Mouse (Mus musculus) forebrain, postnatal 0 days (tissue): Measurements from ENCODE around the gene Supt20. TPM values are rescaled to one million over a fixed set of nuclear protein-coding genes. Genes with fewer than 3 reads are reported as not detected.
"Not testable (repeated sequence)": the region's sequence is repeated elsewhere in the genome, so short reads cannot be mapped to it uniquely, and the experiment has no call there.

ENCODE experiments used
- ATAC-seq: fragments of 200-750 bp; cut with Nextera tagmentation; 2 replicates; pipeline ENCODE4 v1.8.0; 2017; ENCODE audit warnings: mild to moderate bottlenecking, moderate library complexity
- DNase-seq: peaks from one replicate; pipeline ENCODE4 v3.0.0-alpha.2; 2015
- H3K27ac ChIP-seq: fragments of 300-500 bp; sonication (generic); 2 replicates; pipeline ENCODE4 v1.5.1; 2014; ENCODE audit warnings: low read depth, mild to moderate bottlenecking, antibody characterized with exemption, low read length, moderate library complexity, mixed read lengths
- H3K27me3 ChIP-seq: fragments of 300-500 bp; sonication (generic); 2 replicates; pipeline ENCODE4 v1.6.1; 2014; ENCODE audit warnings: mild to moderate bottlenecking, low read length, mixed read lengths; ENCODE audit not compliant: insufficient read depth
- H3K36me3 ChIP-seq: fragments of 300-500 bp; sonication (generic); 2 replicates; pipeline ENCODE4 v1.6.1; 2014; ENCODE audit warnings: mild to moderate bottlenecking, moderate library complexity; ENCODE audit not compliant: insufficient read depth
- H3K4me1 ChIP-seq: fragments of 300-500 bp; sonication (generic); 2 replicates; pipeline ENCODE4 v1.6.1; 2014; ENCODE audit warnings: antibody characterized with exemption; ENCODE audit not compliant: insufficient read depth
- H3K4me2 ChIP-seq: fragments of 300-500 bp; sonication (generic); 2 replicates; pipeline ENCODE4 v1.6.1; 2014; ENCODE audit warnings: low read depth, mild to moderate bottlenecking, moderate library complexity
- H3K4me3 ChIP-seq: fragments of 300-500 bp; sonication (generic); 2 replicates; pipeline ENCODE4 v1.5.1; 2014; ENCODE audit warnings: low read depth, low read length, mixed read lengths
- H3K9ac ChIP-seq: fragments of 300-500 bp; sonication (generic); 2 replicates; pipeline ENCODE4 v1.6.1; 2014; ENCODE audit warnings: mild to moderate bottlenecking
- H3K9me3 ChIP-seq: fragments of 300-500 bp; sonication (generic); 2 replicates; pipeline ENCODE4 v1.6.1; 2016; ENCODE audit warnings: low read length
- CTCF ChIP-seq: sonication (generic); IDR thresholded peaks from 2 replicates; pipeline ENCODE4 v1.5.1; 2016; ENCODE audit warnings: antibody characterized with exemption, control low read depth, low read depth
- WGBS: fragments of 180-500 bp; shearing (Covaris S2); extraction: QIAGEN DNeasy Blood & Tissue Kit; methylation state at CpG from one replicate; pipeline ENCODE4 v1.1.7; 2014; 5-methylcytosine and 5-hydroxymethylcytosine counted together
- polyA plus RNA-seq: library from polyadenylated mRNA; unstranded; fragments of >200 nt; fragmentation: Nextera tagmentation; extraction: Ambion mirVana; gene quantifications from 2 replicates; pipeline ENCODE4 v1.2.1, GENCODE M21; 2015
- total RNA-seq: library from RNA; depleted of rRNA; stranded (reverse); fragments of >200 nt; gene quantifications from 2 replicates; pipeline ENCODE4 v1.2.3, GENCODE M21; 2014

Supt20 gene
- total and polyA plus RNA-seq, 2 experiments from 2014 or later: 50.7 to 53.1 TPM

- Histone ChIP-seq H3K4me2 (peak overlapping the region; percentile 100), H3K9ac (peak overlapping the region; percentile 54), H3K27me3 (no peaks in the 10 kb centered on the region), H3K4me1 (0 out of 2 replicates have a peak, but pooled peaks cover 2% of the 10 kb centered on the region), H3K4me3 (peak overlapping the region; percentile 45), H3K36me3 (peaks cover 12% of the 10 kb centered on the region), H3K9me3 (no peaks in the 10 kb centered on the region), H3K27ac (no peak overlapping the region)
- WGBS: 3% methylated on average over 11 of the region's 11 CpGs
- DNase-seq (peak; percentile 11), ATAC-seq (peak; percentile 34; the same call in 1 of the 2 replicates)
- TF ChIP-seq CTCF: no peak
Measured at GRCm38 (mm10) chr3:54756058-54756457, 63.5 kb downstream of the Supt20 start.

GRCm38 (mm10) chr3:54757446-54757845 is 64.8 kb downstream of the Supt20 start:
- H3K27me3 ChIP-seq: no peaks in the 10 kb centered on the region
- no peak for ATAC-seq
- no peak overlapping the region for H3K4me3 ChIP-seq
- H3K4me1 ChIP-seq: 0 out of 2 replicates have a peak, but pooled peaks cover 2% of the 10 kb centered on the region
- H3K36me3 ChIP-seq: no peaks in the 10 kb centered on the region
- H3K9me3 ChIP-seq: no peaks in the 10 kb centered on the region
- TF ChIP-seq CTCF: no peak
- WGBS: 84% methylated on average over 8 of the region's 8 CpGs
- H3K27ac ChIP-seq: no peak overlapping the region
- H3K4me2 ChIP-seq: no peak overlapping the region
- DNase-seq: no peak
- no peak overlapping the region for H3K9ac ChIP-seq

GRCm38 (mm10) chr3:54759211-54759610 is 66.6 kb downstream of the Supt20 start:
- Histone ChIP-seq H3K27me3 (no peaks in the 10 kb centered on the region), H3K9ac (no peak overlapping the region), H3K4me3 (no peak overlapping the region), H3K4me1 (0 out of 2 replicates have a peak, but pooled peaks cover 2% of the 10 kb centered on the region), H3K4me2 (no peak overlapping the region), H3K9me3 (no peaks in the 10 kb centered on the region), H3K27ac (no peak overlapping the region), H3K36me3 (no peaks in the 10 kb centered on the region)
- DNase-seq (no peak), ATAC-seq (no peak)
- 74% methylated on average over 9 of the region's 9 CpGs for WGBS
- TF ChIP-seq CTCF: no peak

- ATAC-seq (no peak), DNase-seq (no peak)
- no peak overlapping the region for H3K4me3 ChIP-seq
- 0 out of 2 replicates have a peak, but pooled peaks cover 2% of the 10 kb centered on the region for H3K4me1 ChIP-seq
- H3K4me2 ChIP-seq: no peak overlapping the region
- H3K27me3 ChIP-seq: no peaks in the 10 kb centered on the region
- TF ChIP-seq CTCF: no peak
- no peaks in the 10 kb centered on the region for H3K36me3 ChIP-seq
- H3K27ac ChIP-seq: no peak overlapping the region
- H3K9ac ChIP-seq: no peak overlapping the region
- H3K9me3 ChIP-seq: no peaks in the 10 kb centered on the region
- 76% methylated on average over 15 of the region's 15 CpGs for WGBS
Measured at GRCm38 (mm10) chr3:54760321-54761115, 67.9 kb downstream of the Supt20 start.

GRCm38 (mm10) chr3:54761258-54761657 is 68.7 kb downstream of the Supt20 start:
- Histone ChIP-seq H3K36me3 (no peaks in the 10 kb centered on the region), H3K27me3 (no peaks in the 10 kb centered on the region), H3K4me1 (0 out of 2 replicates have a peak, but pooled peaks cover 2% of the 10 kb centered on the region), H3K4me2 (no peak overlapping the region), H3K9ac (no peak overlapping the region), H3K27ac (no peak overlapping the region), H3K4me3 (no peak overlapping the region), H3K9me3 (no peaks in the 10 kb centered on the region)
- WGBS: 85% methylated on average over 1 of the region's 1 CpGs
- TF ChIP-seq CTCF: no peak
- ATAC-seq (no peak; the same call in 1 of the 2 replicates), DNase-seq (peak; percentile 10)

- H3K36me3 ChIP-seq: no peaks in the 10 kb centered on the region
- no peak overlapping the region for H3K4me3 ChIP-seq
- DNase-seq (peak; percentile 26), ATAC-seq (peak; percentile 77)
- H3K9me3 ChIP-seq: no peaks in the 10 kb centered on the region
- no peaks in the 10 kb centered on the region for H3K27me3 ChIP-seq
- H3K4me1 ChIP-seq: no peaks in the 10 kb centered on the region
- 0 out of 2 replicates have a peak overlapping the region, but pooled peaks have one; percentile 3 for H3K4me2 ChIP-seq
- no peak for TF ChIP-seq CTCF
- H3K27ac ChIP-seq: no peak overlapping the region
- WGBS: 76% methylated on average over 18 of the region's 18 CpGs
- no peak overlapping the region for H3K9ac ChIP-seq
Measured at GRCm38 (mm10) chr3:54764418-54764817, 71.8 kb downstream of the Supt20 start.

GRCm38 (mm10) chr3:54765521-54765920 is 72.9 kb downstream of the Supt20 start:
- DNase-seq, H3K4me1 ChIP-seq, H3K4me3 ChIP-seq, H3K4me2 ChIP-seq, H3K27me3 ChIP-seq, H3K36me3 ChIP-seq, H3K27ac ChIP-seq, H3K9me3 ChIP-seq, ATAC-seq, H3K9ac ChIP-seq: not testable (repeated sequence)
- 89% methylated on average over 6 of the region's 6 CpGs for WGBS
- TF ChIP-seq CTCF: peak; percentile 17; the same call in 1 of the 2 replicates
